Mouse (Mus musculus) testis, postnatal 10 days (tissue): ENCODE results near the gene Ap4s1.

Source experiments
- DNase-seq: peaks from one replicate; pipeline ENCODE4 v3.0.0; 2021; ENCODE audit warnings: low spot score

Gene Ap4s1

GRCm38 (mm10) chr12:51784842-51785241, 94.0 kb downstream of the Ap4s1 start:
- no peak for DNase-seq
